Mouse (Mus musculus) urinary bladder, postnatal 25 days (tissue): ENCODE data around the gene Dennd4a.

ENCODE experiments used
- DNase-seq: peaks from one replicate; pipeline ENCODE4 v3.0.0; 2022; ENCODE audit warnings: low spot score

Dennd4a gene

GRCm38 (mm10) chr9:64790673-64791660, 20.2 kb upstream of the Dennd4a start:
- DNase-seq, result no peak

GRCm38 (mm10) chr9:64791676-64792075, 19.5 kb upstream of the Dennd4a start:
- no peak for DNase-seq

- DNase-seq, result no peak
Measured at GRCm38 (mm10) chr9:64792379-64793274, 18.5 kb upstream of the Dennd4a start.

GRCm38 (mm10) chr9:64793275-64793590, 17.9 kb upstream of the Dennd4a start:
- DNase-seq, result no peak

- no peak for DNase-seq
Measured at GRCm38 (mm10) chr9:64793794-64794193, 17.3 kb upstream of the Dennd4a start.

GRCm38 (mm10) chr9:64794448-64795420, 16.4 kb upstream of the Dennd4a start:
- DNase-seq, result no peak

GRCm38 (mm10) chr9:64795846-64796615, 15.1 kb upstream of the Dennd4a start:
- DNase-seq, result no peak

- DNase-seq, result no peak
Measured at GRCm38 (mm10) chr9:64797392-64797791, 13.7 kb upstream of the Dennd4a start.

- DNase-seq, result no peak
Measured at GRCm38 (mm10) chr9:64798099-64798498, 13.0 kb upstream of the Dennd4a start.

GRCm38 (mm10) chr9:64798859-64799258, 12.3 kb upstream of the Dennd4a start:
- DNase-seq, result no peak

GRCm38 (mm10) chr9:64799504-64799903, 11.6 kb upstream of the Dennd4a start:
- no peak for DNase-seq

- no peak for DNase-seq
Measured at GRCm38 (mm10) chr9:64802561-64802960, 8.6 kb upstream of the Dennd4a start.

- no peak for DNase-seq
Measured at GRCm38 (mm10) chr9:64803373-64804214, 7.5 kb upstream of the Dennd4a start.

- DNase-seq, result no peak
Measured at GRCm38 (mm10) chr9:64805875-64806274, 5.3 kb upstream of the Dennd4a start.

- no peak for DNase-seq
Measured at GRCm38 (mm10) chr9:64806335-64807060, 4.6 kb upstream of the Dennd4a start.

- DNase-seq, result no peak
Measured at GRCm38 (mm10) chr9:64807061-64807808, 3.9 kb upstream of the Dennd4a start.

GRCm38 (mm10) chr9:64809851-64810250, 1.3 kb upstream of the Dennd4a start:
- no peak for DNase-seq
